Mouse (Mus musculus) G1E (cell line): ENCODE results near the gene Psme4.

Source experiments
- CTCF ChIP-seq: IDR thresholded peaks from 2 replicates; pipeline ENCODE4 v1.5.1; 2012; ENCODE audit warnings: low read depth, low read length, inconsistent platforms, mixed read lengths
- GATA2 ChIP-seq: IDR thresholded peaks from 2 replicates; pipeline ENCODE4 v1.6.1; 2012; ENCODE audit warnings: low read depth, low read length, inconsistent platforms, borderline replicate concordance
- POLR2AphosphoS5 ChIP-seq: IDR thresholded peaks from 2 replicates; pipeline ENCODE4 v1.6.1; 2012; ENCODE audit warnings: low read depth, low read length, inconsistent platforms; ENCODE audit not compliant: insufficient replicate concordance

DNA sequence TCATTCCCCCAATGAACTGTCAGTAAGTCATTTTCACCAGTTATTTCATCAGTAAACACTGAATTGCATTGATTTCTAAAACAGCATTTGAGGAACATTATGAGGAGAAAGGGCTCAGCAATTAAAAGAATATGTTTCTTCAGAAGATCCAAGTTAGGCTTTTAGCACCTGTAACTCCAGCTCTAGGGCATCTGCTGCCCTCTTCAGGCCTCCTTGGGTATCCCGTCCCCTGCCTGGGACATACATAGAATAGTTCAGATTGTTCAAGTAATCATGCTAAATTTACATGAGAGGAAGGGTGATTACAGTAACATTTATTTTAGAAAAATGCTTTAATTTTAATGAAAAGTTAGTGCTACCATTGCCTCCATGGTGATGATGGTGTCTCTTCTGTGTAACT is 28.0 kb downstream of the Psme4 start:
- TF ChIP-seq CTCF: 0 out of 2 replicates have a peak, but pooled peaks have one; percentile 22
- TF ChIP-seq GATA2: no peak
- no peak for TF ChIP-seq POLR2AphosphoS5
